In the genomic region with DNA sequence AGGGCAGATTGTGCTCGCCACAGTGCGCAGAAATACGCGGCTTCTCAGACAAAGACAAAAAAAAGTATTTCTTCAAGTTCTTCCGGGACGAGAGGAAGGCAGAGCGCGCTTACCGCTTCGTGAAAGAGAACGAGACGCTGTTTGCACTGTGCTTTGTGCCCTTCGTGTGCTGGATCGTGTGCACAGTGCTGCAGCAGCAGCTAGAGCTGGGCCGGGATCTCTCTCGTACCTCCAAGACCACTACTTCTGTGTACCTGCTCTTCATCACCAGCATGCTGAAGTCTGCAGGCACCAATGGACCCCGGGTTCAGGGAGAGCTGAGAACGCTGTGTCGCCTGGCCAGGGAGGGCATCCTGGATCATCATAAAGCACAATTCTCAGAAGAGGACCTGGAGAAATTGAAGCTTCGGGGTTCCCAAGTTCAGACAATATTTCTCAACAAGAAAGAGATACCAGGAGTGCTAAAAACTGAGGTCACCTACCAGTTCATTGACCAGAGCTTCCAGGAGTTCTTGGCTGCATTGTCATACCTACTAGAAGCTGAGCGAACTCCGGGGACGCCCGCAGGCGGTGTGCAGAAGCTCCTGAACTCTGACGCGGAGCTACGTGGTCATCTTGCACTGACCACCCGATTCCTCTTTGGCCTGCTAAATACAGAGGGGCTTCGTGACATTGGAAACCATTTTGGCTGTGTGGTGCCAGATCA, we compare ENCODE assay signal across 9 mouse cellular contexts. TPM values are rescaled to one million over a fixed set of nuclear protein-coding genes. Genes with fewer than 3 reads are reported as not detected.
DNase-seq lines count a peak whose midpoint lies in the region; ATAC-seq lines count a peak whose summit lies in the region.
"Had no signal": no experiment of that assay in that cellular context is flagged by ENCODE, and none has a peak within 500 bp of the region (broad histone marks: within the 10 kb centered on the region; RNA-seq: fewer than 3 reads in every experiment).

No protein-coding gene starts in this region.

- ATAC-seq in kidney, embryonic 16.5 days (ENCODE audit: low FRiP score, low TSS enrichment), result no peak
- ATAC-seq in embryonic facial prominence, embryonic 15.5 days (ENCODE audit: insufficient number of reproducible peaks, low FRiP score, low TSS enrichment, low read depth), result no peak
- no peak for ATAC-seq in intestine, embryonic 15.5 days
- no peak for ATAC-seq in neural tube, embryonic 11.5 days (ENCODE audit: insufficient read depth, low FRiP score, low TSS enrichment)

- peak overlapping the region; percentile 64 for H3K4me2 ChIP-seq in kidney, embryonic 16.5 days (replicated peaks; ENCODE audit: low read depth, low read length)
- peak overlapping the region; percentile 71 for H3K4me2 ChIP-seq in embryonic facial prominence, embryonic 15.5 days (replicated peaks)
- H3K4me2 ChIP-seq in intestine, embryonic 15.5 days (replicated peaks), result peak overlapping the region; percentile 86
- H3K4me2 ChIP-seq in neural tube, embryonic 11.5 days (ENCODE audit: low read depth), result peak overlapping the region; percentile 60

- no peaks in the 10 kb centered on the region for H3K36me3 ChIP-seq in kidney, embryonic 16.5 days (ENCODE audit: insufficient read depth, low read length)
- no peaks in the 10 kb centered on the region for H3K36me3 ChIP-seq in embryonic facial prominence, embryonic 15.5 days
- H3K36me3 ChIP-seq in intestine, embryonic 15.5 days, result peaks cover 5% of the 10 kb centered on the region; the same call in 1 of the 2 replicates
- no peaks in the 10 kb centered on the region for H3K36me3 ChIP-seq in neural tube, embryonic 11.5 days (ENCODE audit: control insufficient read depth, insufficient read depth, low read length)

- no peaks in the 10 kb centered on the region for H3K9me3 ChIP-seq in kidney, embryonic 16.5 days (ENCODE audit: low read length)
- H3K9me3 ChIP-seq in embryonic facial prominence, embryonic 15.5 days (replicated peaks), result no peaks in the 10 kb centered on the region
- H3K9me3 ChIP-seq in intestine, embryonic 15.5 days, result no peaks in the 10 kb centered on the region
- no peaks in the 10 kb centered on the region for H3K9me3 ChIP-seq in neural tube, embryonic 11.5 days (ENCODE audit: control insufficient read depth, low read length)

- peak overlapping the region; percentile 44 for H3K4me3 ChIP-seq in kidney, embryonic 16.5 days (ENCODE audit: low read length)
- peak overlapping the region; percentile 39 for H3K4me3 ChIP-seq in embryonic facial prominence, embryonic 15.5 days (replicated peaks)
- H3K4me3 ChIP-seq in intestine, embryonic 15.5 days (replicated peaks), result peak overlapping the region; percentile 39
- H3K4me3 ChIP-seq in neural tube, embryonic 11.5 days (ENCODE audit: low read depth, low read length), result peak overlapping the region; percentile 34
- H3K4me3 ChIP-seq: myocyte had no signal

- peaks cover 17% of the 10 kb centered on the region for H3K4me1 ChIP-seq in kidney, embryonic 16.5 days (ENCODE audit: insufficient read depth, low read length)
- H3K4me1 ChIP-seq in embryonic facial prominence, embryonic 15.5 days, result peaks cover 14% of the 10 kb centered on the region
- H3K4me1 ChIP-seq in intestine, embryonic 15.5 days (replicated peaks), result peaks cover 14% of the 10 kb centered on the region
- peaks cover 9% of the 10 kb centered on the region for H3K4me1 ChIP-seq in neural tube, embryonic 11.5 days (ENCODE audit: control insufficient read depth, insufficient read depth, low read length)

- WGBS in kidney, embryonic 16.5 days, result 18% methylated on average over 30 of the region's 30 CpGs
- WGBS in embryonic facial prominence, embryonic 15.5 days, result 22% methylated on average over 30 of the region's 30 CpGs
- WGBS in intestine, embryonic 15.5 days, result 22% methylated on average over 30 of the region's 30 CpGs
- 23% methylated on average over 30 of the region's 30 CpGs for WGBS in neural tube, embryonic 11.5 days

- no peak overlapping the region for H3K27ac ChIP-seq in kidney, embryonic 16.5 days (ENCODE audit: low read length)
- no peak overlapping the region for H3K27ac ChIP-seq in embryonic facial prominence, embryonic 15.5 days (replicated peaks)
- peak overlapping the region; percentile 4 for H3K27ac ChIP-seq in intestine, embryonic 15.5 days
- H3K27ac ChIP-seq in neural tube, embryonic 11.5 days (ENCODE audit: low read depth, low read length), result no peak overlapping the region

- peaks cover 67% of the 10 kb centered on the region for H3K27me3 ChIP-seq in kidney, embryonic 16.5 days (ENCODE audit: insufficient read depth, low read length)
- H3K27me3 ChIP-seq in embryonic facial prominence, embryonic 15.5 days, result peaks cover 75% of the 10 kb centered on the region
- H3K27me3 ChIP-seq in intestine, embryonic 15.5 days (replicated peaks), result peaks cover 40% of the 10 kb centered on the region
- H3K27me3 ChIP-seq in neural tube, embryonic 11.5 days (ENCODE audit: control insufficient read depth, insufficient read depth, low read length), result peaks cover 44% of the 10 kb centered on the region

- DNase-seq in kidney, adult 8-10 months, result no peak
- no peak for DNase-seq in neural tube, embryonic 11.5 days (ENCODE audit: low spot score)
- no peak for DNase-seq in T-cell, adult 2 months (ENCODE audit: low spot score)
- no peak for DNase-seq in ovary, postnatal 10 days (ENCODE audit: low spot score)
- DNase-seq in urinary bladder, adult 18-20 months (ENCODE audit: low spot score in 2 of 2), result no peak

- peak overlapping the region; percentile 31; the same call in 1 of the 2 replicates for H3K9ac ChIP-seq in kidney, embryonic 16.5 days (replicated peaks; ENCODE audit: low read length)
- no peak overlapping the region for H3K9ac ChIP-seq in embryonic facial prominence, embryonic 15.5 days
- peak overlapping the region; percentile 35 for H3K9ac ChIP-seq in intestine, embryonic 15.5 days
- no peak overlapping the region; the same call in 1 of the 2 replicates for H3K9ac ChIP-seq in neural tube, embryonic 11.5 days (ENCODE audit: low read length)

RNA-seq across cellular contexts. Expression of gene Nlrp6, which starts 2.5 kb away (rescaled TPM):
- polyA plus RNA-seq in kidney, embryonic 16.5 days (2015; fragmentation: Nextera tagmentation; extraction: Ambion mirVana), result 1.9 and 2.2 TPM in 2 replicates
- polyA plus RNA-seq in embryonic facial prominence, embryonic 15.5 days (2015; fragmentation: Nextera tagmentation; extraction: Ambion mirVana), result 0.07 and 0.25 TPM in 2 replicates
- polyA plus RNA-seq in intestine, embryonic 15.5 days (2015; fragmentation: Nextera tagmentation; extraction: Ambion mirVana), result 42.9 and 46.8 TPM in 2 replicates
- polyA plus RNA-seq in neural tube, embryonic 11.5 days (2014; fragmentation: Nextera tagmentation; extraction: Ambion mirVana), result 0.15 and 0.20 TPM in 2 replicates

RNA-seq across cellular contexts. Expression of gene Pgghg, which starts 18.0 kb away (rescaled TPM):
- 25.3 and 26.6 TPM in 2 replicates for polyA plus RNA-seq in kidney, embryonic 16.5 days (2015; fragmentation: Nextera tagmentation; extraction: Ambion mirVana)
- 26.3 and 29.0 TPM in 2 replicates for polyA plus RNA-seq in embryonic facial prominence, embryonic 15.5 days (2015; fragmentation: Nextera tagmentation; extraction: Ambion mirVana)
- 21.6 and 21.9 TPM in 2 replicates for polyA plus RNA-seq in intestine, embryonic 15.5 days (2015; fragmentation: Nextera tagmentation; extraction: Ambion mirVana)
- 13.3 and 15.8 TPM in 2 replicates for polyA plus RNA-seq in neural tube, embryonic 11.5 days (2014; fragmentation: Nextera tagmentation; extraction: Ambion mirVana)

RNA-seq across cellular contexts. Expression of gene Cox8b, which starts 23.0 kb away (rescaled TPM):
- 1.4 and 2.6 TPM in 2 replicates for polyA plus RNA-seq in kidney, embryonic 16.5 days (2015; fragmentation: Nextera tagmentation; extraction: Ambion mirVana)
- 23.3 and 34.9 TPM in 2 replicates for polyA plus RNA-seq in embryonic facial prominence, embryonic 15.5 days (2015; fragmentation: Nextera tagmentation; extraction: Ambion mirVana)
- not detected in 2 replicates for polyA plus RNA-seq in intestine, embryonic 15.5 days (2015; fragmentation: Nextera tagmentation; extraction: Ambion mirVana)
- polyA plus RNA-seq in neural tube, embryonic 11.5 days (2014; fragmentation: Nextera tagmentation; extraction: Ambion mirVana), result 0.81 and 4.2 TPM in 2 replicates

RNA-seq across cellular contexts. Expression of gene Ifitm5, which starts 26.9 kb away (rescaled TPM):
- 4.2 and 5.8 TPM in 2 replicates for polyA plus RNA-seq in kidney, embryonic 16.5 days (2015; fragmentation: Nextera tagmentation; extraction: Ambion mirVana)
- 110 and 112 TPM in 2 replicates for polyA plus RNA-seq in embryonic facial prominence, embryonic 15.5 days (2015; fragmentation: Nextera tagmentation; extraction: Ambion mirVana)
- 2.4 and 3.4 TPM in 2 replicates for polyA plus RNA-seq in intestine, embryonic 15.5 days (2015; fragmentation: Nextera tagmentation; extraction: Ambion mirVana)
- polyA plus RNA-seq in neural tube, embryonic 11.5 days (2014; fragmentation: Nextera tagmentation; extraction: Ambion mirVana), result 1.2 and 1.4 TPM in 2 replicates

RNA-seq across cellular contexts. Expression of gene Gm45717, which starts 32.5 kb away (rescaled TPM):
- polyA plus RNA-seq in kidney, embryonic 16.5 days (2015; fragmentation: Nextera tagmentation; extraction: Ambion mirVana), result 0.76 TPM in 1 of 2 replicates, not detected in the other
- polyA plus RNA-seq in embryonic facial prominence, embryonic 15.5 days (2015; fragmentation: Nextera tagmentation; extraction: Ambion mirVana), result 0.96 TPM in 1 of 2 replicates, not detected in the other
- polyA plus RNA-seq in intestine, embryonic 15.5 days (2015; fragmentation: Nextera tagmentation; extraction: Ambion mirVana), result 0.69 TPM in 1 of 2 replicates, not detected in the other
- 0.69 TPM in 1 of 2 replicates, not detected in the other for polyA plus RNA-seq in neural tube, embryonic 11.5 days (2014; fragmentation: Nextera tagmentation; extraction: Ambion mirVana)

Comparison
In these comparisons a context has a peak if more than half of its experiments do, and no peak if none do; other contexts are left out.
1. H3K9ac ChIP-seq: peak in kidney, embryonic 16.5 days (single experiment) and intestine, embryonic 15.5 days (single experiment); none in embryonic facial prominence, embryonic 15.5 days (single experiment) and neural tube, embryonic 11.5 days (single experiment).
2. RNA of gene Nlrp6, which starts 2.5 kb away (polyA plus RNA-seq): 42.9 to 46.8 TPM in intestine, embryonic 15.5 days; 1.9 to 2.2 TPM in kidney, embryonic 16.5 days, 0.07 to 0.25 TPM in embryonic facial prominence, embryonic 15.5 days and 0.15 to 0.20 TPM in neural tube, embryonic 11.5 days; every median in the first group is over 10 times any median in the second.
3. Peak in every context shown above with its lines, with median percentiles within 50 percentile points of each other: H3K4me2 ChIP-seq and H3K4me3 ChIP-seq.